Mouse (Mus musculus) gastrocnemius, adult 18-20 months (tissue): ENCODE data around the gene Tmem258. TPM values are rescaled to one million over a fixed set of nuclear protein-coding genes. Genes with fewer than 3 reads are reported as not detected.

Experiments used
- DNase-seq: peaks from one replicate; pipeline ENCODE4 v3.0.0; 2021; ENCODE audit warnings: low spot score
- total RNA-seq, 2 experiments: library from RNA; stranded (reverse); gene quantifications; 2 replicates each; pipeline ENCODE4 v1.2.3; 2021

The Tmem258 gene
- total RNA-seq, 2 experiments from 2014 or later: 83.7 to 89.8 TPM

- no peak for DNase-seq
These were observed 17.8 kb downstream of the Tmem258 start for GRCm38 (mm10) chr19:10221585-10221984.

- DNase-seq: no peak
These were observed 18.8 kb downstream of the Tmem258 start for GRCm38 (mm10) chr19:10222656-10223055.

- DNase-seq: no peak
These were observed 19.7 kb downstream of the Tmem258 start for GRCm38 (mm10) chr19:10223561-10223960.

GRCm38 (mm10) chr19:10224637-10225453 is 21.0 kb downstream of the Tmem258 start:
- no peak for DNase-seq

- DNase-seq: no peak
These were observed 22.0 kb downstream of the Tmem258 start for GRCm38 (mm10) chr19:10225767-10226166.

- no peak for DNase-seq
These were observed 27.2 kb downstream of the Tmem258 start for GRCm38 (mm10) chr19:10231016-10231415.

GRCm38 (mm10) chr19:10231871-10232270 is 28.1 kb downstream of the Tmem258 start:
- DNase-seq: no peak

- DNase-seq: no peak
These were observed 28.7 kb downstream of the Tmem258 start for GRCm38 (mm10) chr19:10232327-10233017.

- no peak for DNase-seq
These were observed 32.2 kb downstream of the Tmem258 start for GRCm38 (mm10) chr19:10235784-10236565.

GRCm38 (mm10) chr19:10238477-10238876 is 34.7 kb downstream of the Tmem258 start:
- no peak for DNase-seq

GRCm38 (mm10) chr19:10239419-10239818 is 35.6 kb downstream of the Tmem258 start:
- DNase-seq: no peak

- no peak for DNase-seq
These were observed 36.3 kb downstream of the Tmem258 start for GRCm38 (mm10) chr19:10239975-10240653.

GRCm38 (mm10) chr19:10240654-10241305 is 37.0 kb downstream of the Tmem258 start, which contains the start of gene Myrf:
Gene Myrf, minus strand, starts transcription at chr19:10240748.
- DNase-seq: peak; percentile 65

- no peak for DNase-seq
These were observed 39.1 kb downstream of the Tmem258 start for GRCm38 (mm10) chr19:10242916-10243315.

GRCm38 (mm10) chr19:10244183-10244582 is 40.4 kb downstream of the Tmem258 start:
- DNase-seq: no peak

- DNase-seq: no peak
These were observed 43.4 kb downstream of the Tmem258 start for GRCm38 (mm10) chr19:10247165-10247564.

- DNase-seq: no peak
These were observed 44.3 kb downstream of the Tmem258 start for GRCm38 (mm10) chr19:10248128-10248527.
